In the genomic region with DNA sequence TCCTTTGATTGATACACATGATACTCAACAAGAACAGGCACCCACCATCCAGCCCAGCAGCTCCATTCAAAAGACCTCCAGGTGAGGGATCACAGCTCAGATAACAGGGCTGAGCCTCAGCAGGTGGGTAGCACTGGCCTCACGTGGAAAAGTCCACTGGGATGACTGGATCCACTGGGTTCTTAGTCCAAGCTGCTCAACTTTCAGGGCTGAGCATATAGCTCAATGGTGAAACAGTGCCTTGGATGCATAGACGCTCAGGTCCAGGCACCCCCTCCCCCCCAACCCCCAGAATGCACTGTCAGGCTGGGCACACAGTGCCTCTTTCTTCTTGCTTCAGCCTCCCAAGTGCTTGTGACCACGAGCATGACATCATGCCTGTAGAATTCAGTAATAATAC, we compare ENCODE assay signal across 27 mouse cellular contexts. TPM values are rescaled to one million over a fixed set of nuclear protein-coding genes. Genes with fewer than 3 reads are reported as not detected.
DNase-seq lines count a peak whose midpoint lies in the region; ATAC-seq and TF ChIP-seq lines count a peak whose summit lies in the region.
"Had no signal": no experiment of that assay in that cellular context is flagged by ENCODE, and none has a peak within 500 bp of the region (broad histone marks: within the 10 kb centered on the region; RNA-seq: fewer than 3 reads in every experiment).

No protein-coding gene starts in this region.

- TF ChIP-seq POLR2A in brain, embryonic 14.5 days (IDR thresholded peaks at IDR 0.05; ENCODE audit: borderline replicate concordance, extremely low read depth, insufficient read depth, insufficient read length, poor library complexity, severe bottlenecking) = no peak

- H3K9me3 ChIP-seq in embryonic facial prominence, embryonic 14.5 days (ENCODE audit: control insufficient read depth, low read length) = no peaks in the 10 kb centered on the region
- no peaks in the 10 kb centered on the region for H3K9me3 ChIP-seq in embryonic facial prominence, embryonic 10.5 days
- H3K9me3 ChIP-seq: embryonic facial prominence, embryonic 12.5 days; embryonic facial prominence, embryonic 15.5 days; forebrain, embryonic 10.5 days; forebrain, embryonic 12.5 days had no signal

- ATAC-seq in embryonic facial prominence, embryonic 14.5 days (ENCODE audit: low read depth) = peak; percentile 54; the same call in 1 of the 2 replicates
- ATAC-seq: activated CD4-positive, CD25-positive, alpha-beta regulatory T cell, adult 4 months; CD4-positive, CD25-positive, alpha-beta regulatory T cell, adult 4 months; forebrain, embryonic 14.5 days; forebrain, embryonic 16.5 days; Patski had no signal

- no peak overlapping the region for H3K9ac ChIP-seq in embryonic facial prominence, embryonic 14.5 days (ENCODE audit: low read depth, low read length)
- H3K9ac ChIP-seq: embryonic facial prominence, embryonic 12.5 days; embryonic facial prominence, embryonic 15.5 days; forebrain, embryonic 12.5 days had no signal

- 81% methylated on average over 3 of the region's 3 CpGs for WGBS in embryonic facial prominence, embryonic 14.5 days
- WGBS in embryonic facial prominence, embryonic 10.5 days = 78% methylated on average over 3 of the region's 3 CpGs

- peaks cover 47% of the 10 kb centered on the region for H3K36me3 ChIP-seq in embryonic facial prominence, embryonic 14.5 days (ENCODE audit: control insufficient read depth, insufficient read depth, low read length)
- H3K36me3 ChIP-seq in embryonic facial prominence, embryonic 10.5 days (replicated peaks) = peaks cover 46% of the 10 kb centered on the region
- H3K36me3 ChIP-seq: forebrain, embryonic 12.5 days had no signal

- H3K4me3 ChIP-seq in embryonic facial prominence, embryonic 14.5 days (ENCODE audit: low read depth, low read length) = no peak overlapping the region
- H3K4me3 ChIP-seq in embryonic facial prominence, embryonic 10.5 days = no peak overlapping the region
- H3K4me3 ChIP-seq: embryonic facial prominence, embryonic 12.5 days; embryonic facial prominence, embryonic 15.5 days; erythroblast, embryonic 14.5 days; forebrain, embryonic 10.5 days; forebrain, embryonic 12.5 days had no signal

- no peak overlapping the region for H3K4me2 ChIP-seq in embryonic facial prominence, embryonic 14.5 days (ENCODE audit: low read depth, low read length)
- H3K4me2 ChIP-seq: embryonic facial prominence, embryonic 12.5 days; embryonic facial prominence, embryonic 15.5 days; forebrain, embryonic 12.5 days had no signal

- no peaks in the 10 kb centered on the region for H3K27me3 ChIP-seq in embryonic facial prominence, embryonic 14.5 days (replicated peaks; ENCODE audit: control insufficient read depth, insufficient read depth, low read length)
- H3K27me3 ChIP-seq in embryonic facial prominence, embryonic 10.5 days (replicated peaks; ENCODE audit: low read depth, poor library complexity, severe bottlenecking) = no peaks in the 10 kb centered on the region
- H3K27me3 ChIP-seq: embryonic facial prominence, embryonic 12.5 days; embryonic facial prominence, embryonic 15.5 days; forebrain, embryonic 12.5 days; Patski had no signal

- DNase-seq in embryonic facial prominence, embryonic 14.5 days (ENCODE audit: low spot score) = no peak
- DNase-seq in embryonic facial prominence, embryonic 10.5 days (ENCODE audit: low spot score) = no peak
- DNase-seq in urinary bladder, adult 2 months (ENCODE audit: low spot score) = peak; percentile 10
- DNase-seq in urinary bladder, postnatal 25 days (ENCODE audit: low spot score) = no peak
- DNase-seq in brain, embryonic 14.5 days (ENCODE audit: low read depth) = peak; percentile 3
- no peak for DNase-seq in layer of hippocampus, adult 11-12 months (ENCODE audit: low spot score)
- DNase-seq: adrenal gland, adult 8-10 months; adrenal gland, postnatal 14 days; adrenal gland, postnatal 36 days; B cell, adult 2 months; cerebellum, adult 11 months; cerebellum, adult 18-20 months; cerebellum, adult 8-10 months; cerebellum, adult 9-11 months; cerebellum, postnatal 14 days; cerebellum, postnatal 36 days; embryo, embryonic 11 days had no signal

- TF ChIP-seq CTCF in brain, embryonic 14.5 days (IDR thresholded peaks at IDR 0.05; ENCODE audit: borderline replicate concordance, extremely low read depth, insufficient read depth, insufficient read length) = no peak

- no peaks in the 10 kb centered on the region for H3K4me1 ChIP-seq in embryonic facial prominence, embryonic 14.5 days (ENCODE audit: control insufficient read depth, insufficient read depth, low read length)
- H3K4me1 ChIP-seq in embryonic facial prominence, embryonic 10.5 days = no peaks in the 10 kb centered on the region
- H3K4me1 ChIP-seq: embryonic facial prominence, embryonic 12.5 days; forebrain, embryonic 10.5 days; forebrain, embryonic 12.5 days had no signal

- H3K27ac ChIP-seq in embryonic facial prominence, embryonic 14.5 days (replicated peaks; ENCODE audit: low read depth, low read length) = no peak overlapping the region
- H3K27ac ChIP-seq in embryonic facial prominence, embryonic 10.5 days (replicated peaks) = no peak overlapping the region
- H3K27ac ChIP-seq: embryonic facial prominence, embryonic 12.5 days; embryonic facial prominence, embryonic 15.5 days; forebrain, embryonic 10.5 days; forebrain, embryonic 12.5 days had no signal

RNA-seq across cellular contexts. Expression of gene Rhod, which starts 16.2 kb away (rescaled TPM):
- 30.0 and 40.4 TPM in 2 replicates for polyA plus RNA-seq in embryonic facial prominence, embryonic 14.5 days (2014; fragmentation: Nextera tagmentation; extraction: Ambion mirVana)
- 31.5 and 31.8 TPM in 2 replicates for polyA plus RNA-seq in embryonic facial prominence, embryonic 10.5 days (2016; fragmentation: Nextera tagmentation; extraction: Ambion mirVana)
- 15.0 and 18.7 TPM in 2 replicates for polyA plus RNA-seq in urinary bladder, adult 2 months (2012; rRNA removed)
- polyA plus RNA-seq in brain, embryonic 14.5 days (2012; rRNA removed) = 4.2 and 5.2 TPM in 2 replicates
- polyA plus RNA-seq: erythroblast, embryonic 14.5 days had no signal

RNA-seq across cellular contexts. Expression of gene Kdm2a, which starts 24.9 kb away (rescaled TPM):
- polyA plus RNA-seq in embryonic facial prominence, embryonic 14.5 days (2014; fragmentation: Nextera tagmentation; extraction: Ambion mirVana) = 48.3 and 52.6 TPM in 2 replicates
- polyA plus RNA-seq in embryonic facial prominence, embryonic 10.5 days (2016; fragmentation: Nextera tagmentation; extraction: Ambion mirVana) = 68.6 and 69.6 TPM in 2 replicates
- polyA plus RNA-seq in urinary bladder, adult 2 months (2012; rRNA removed) = 63.5 and 67.8 TPM in 2 replicates
- polyA plus RNA-seq in brain, embryonic 14.5 days (2012; rRNA removed) = 86.9 and 88.9 TPM in 2 replicates

RNA-seq across cellular contexts. Expression of gene Syt12, which starts 54.2 kb away (rescaled TPM):
- 0.90 and 1.9 TPM in 2 replicates for polyA plus RNA-seq in embryonic facial prominence, embryonic 14.5 days (2014; fragmentation: Nextera tagmentation; extraction: Ambion mirVana)
- polyA plus RNA-seq in embryonic facial prominence, embryonic 10.5 days (2016; fragmentation: Nextera tagmentation; extraction: Ambion mirVana) = 2.6 and 2.8 TPM in 2 replicates
- 0.27 and 0.70 TPM in 2 replicates for polyA plus RNA-seq in urinary bladder, adult 2 months (2012; rRNA removed)
- 1.7 and 2.9 TPM in 2 replicates for polyA plus RNA-seq in brain, embryonic 14.5 days (2012; rRNA removed)
- polyA plus RNA-seq: CD4-positive, CD25-positive, alpha-beta regulatory T cell, adult 4 months; erythroblast, embryonic 14.5 days had no signal

Comparison
In these comparisons a context has a peak if more than half of its experiments do, and no peak if none do; other contexts are left out.
1. DNase-seq: peak in urinary bladder, adult 2 months (single experiment) and brain, embryonic 14.5 days (single experiment); none in embryonic facial prominence, embryonic 14.5 days (single experiment), embryonic facial prominence, embryonic 10.5 days (single experiment), urinary bladder, postnatal 25 days (single experiment) and layer of hippocampus, adult 11-12 months (single experiment).